Mouse (Mus musculus): ENCODE data around the gene Mxd1.

Mxd1 gene

GRCm38 (mm10) chr6:86668580-86669239 is at the start of gene Mxd1:
Gene Mxd1 (minus strand): TSS chr6:86669161.
- in situ Hi-C loops (cut with MboI, MseI), result no loop called here

DNA sequence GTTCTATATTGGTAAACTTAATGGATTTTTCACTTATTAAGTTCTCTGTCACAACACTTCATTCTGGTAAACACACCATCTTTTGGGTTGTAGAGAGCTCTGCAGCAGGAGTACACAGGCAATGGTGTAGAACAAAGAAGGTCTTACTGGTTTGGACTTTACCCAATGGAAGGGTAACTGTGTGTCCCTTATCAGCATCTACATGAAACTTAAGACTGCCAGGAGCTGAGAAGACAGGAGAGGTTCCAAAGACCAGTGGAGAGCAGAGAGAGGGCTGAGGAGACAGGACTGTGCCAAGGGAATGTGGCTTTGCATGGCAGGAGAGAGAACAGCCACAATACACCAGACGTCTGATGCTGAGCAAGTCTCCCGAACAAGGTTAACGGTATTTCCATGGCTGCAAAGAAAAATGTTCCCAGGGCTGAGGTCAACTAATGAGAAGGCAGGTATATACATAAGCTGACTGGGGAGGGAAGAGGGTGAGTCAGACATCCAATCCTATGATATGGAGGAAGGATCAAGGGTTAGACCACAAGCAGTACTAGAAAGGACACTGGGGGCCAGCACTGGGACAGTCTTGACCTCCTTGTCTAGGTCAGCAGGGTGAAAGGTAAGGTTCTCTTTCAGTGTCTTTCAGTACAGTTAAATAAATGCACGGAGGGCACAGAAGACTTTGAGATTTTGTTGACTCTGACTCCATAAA is 39.3 kb upstream of the Mxd1 start:
- in situ Hi-C loops (cut with MboI, MseI), result no loop called here

DNA sequence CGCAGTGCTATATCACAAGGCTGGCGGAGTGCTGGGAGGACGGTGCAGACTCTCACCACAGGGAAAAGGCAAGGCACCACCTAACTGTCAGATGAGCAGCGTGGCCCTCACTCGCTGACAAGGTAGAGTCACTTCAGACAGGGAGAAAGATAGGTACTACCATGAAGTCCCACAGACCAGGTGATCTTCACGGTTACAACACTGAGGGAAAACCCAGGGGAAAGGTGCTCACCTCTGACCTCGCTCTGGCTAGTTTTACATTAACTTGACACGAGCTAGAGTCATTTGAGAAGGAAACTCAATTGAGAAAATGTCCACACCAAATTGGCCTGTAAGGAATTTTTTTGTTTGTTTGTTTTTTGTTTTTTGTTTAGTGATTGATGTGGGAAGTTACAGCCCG is 33.6 kb upstream of the Mxd1 start:
- in situ Hi-C loops (cut with MboI, MseI), result no loop called here

GRCm38 (mm10) chr6:86697903-86698302 is 28.9 kb upstream of the Mxd1 start:
- in situ Hi-C loops (cut with MboI, MseI), result no loop called here

DNA sequence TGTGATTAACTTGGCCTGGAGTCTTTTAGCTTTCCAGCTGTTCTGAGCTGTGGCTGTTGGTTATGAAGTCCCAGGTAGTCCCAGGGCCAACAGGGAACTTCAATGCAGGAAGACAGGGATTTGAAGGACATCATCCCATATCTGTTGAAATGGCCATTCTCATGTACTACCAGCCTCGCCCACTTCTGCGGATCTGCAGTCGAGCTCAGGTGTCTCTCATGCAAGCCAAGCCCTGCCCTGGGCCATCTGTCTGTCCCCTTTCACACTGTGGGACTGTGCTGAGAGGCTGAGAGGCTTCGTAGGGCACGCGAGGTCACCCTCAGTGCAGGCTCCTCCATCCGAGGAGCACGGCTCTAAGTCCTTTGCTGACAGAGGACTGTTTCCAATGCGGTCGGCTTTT is 27.3 kb upstream of the Mxd1 start:
- in situ Hi-C loops (cut with MboI, MseI), result no loop called here

DNA sequence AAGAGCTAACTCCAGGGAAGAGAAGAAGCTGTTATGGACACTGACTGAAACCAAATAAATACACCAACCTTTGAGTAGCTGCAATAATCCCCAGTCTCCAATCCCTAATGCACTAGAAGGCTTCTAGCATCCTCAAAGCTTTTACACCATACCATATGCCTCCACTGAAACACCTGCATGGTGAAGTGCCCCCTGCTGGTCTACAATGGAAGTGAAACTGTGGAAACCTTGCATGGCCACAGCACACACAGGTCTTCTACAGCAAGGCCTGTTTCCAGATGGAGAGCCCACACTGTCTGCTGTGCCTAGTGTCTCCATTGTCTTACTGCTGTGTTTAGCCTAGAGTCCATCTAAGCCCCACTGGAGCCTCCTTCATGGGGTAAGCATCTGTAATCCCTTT is 25.5 kb upstream of the Mxd1 start:
- in situ Hi-C loops (cut with MboI, MseI), result no loop called here

DNA sequence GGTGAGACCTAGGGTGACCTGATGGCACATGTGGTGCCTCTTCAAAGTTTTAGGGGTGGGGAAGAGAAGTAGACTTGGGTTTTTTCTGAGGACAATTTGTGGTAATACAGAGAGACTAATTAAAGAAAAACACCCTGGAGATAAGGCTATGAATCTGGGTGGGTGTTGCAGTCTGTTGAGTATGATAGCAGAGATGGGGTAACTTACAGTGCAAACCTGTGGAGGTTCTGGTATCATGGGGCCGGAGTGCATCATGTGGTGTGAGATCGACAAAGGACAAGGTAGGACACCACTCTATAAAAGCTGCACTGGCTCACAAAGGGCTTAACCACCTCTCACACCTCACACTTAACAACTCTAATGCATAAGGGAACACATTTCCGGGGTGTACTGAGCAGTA is 20.7 kb upstream of the Mxd1 start:
- in situ Hi-C loops (cut with MboI, MseI), result no loop called here

DNA sequence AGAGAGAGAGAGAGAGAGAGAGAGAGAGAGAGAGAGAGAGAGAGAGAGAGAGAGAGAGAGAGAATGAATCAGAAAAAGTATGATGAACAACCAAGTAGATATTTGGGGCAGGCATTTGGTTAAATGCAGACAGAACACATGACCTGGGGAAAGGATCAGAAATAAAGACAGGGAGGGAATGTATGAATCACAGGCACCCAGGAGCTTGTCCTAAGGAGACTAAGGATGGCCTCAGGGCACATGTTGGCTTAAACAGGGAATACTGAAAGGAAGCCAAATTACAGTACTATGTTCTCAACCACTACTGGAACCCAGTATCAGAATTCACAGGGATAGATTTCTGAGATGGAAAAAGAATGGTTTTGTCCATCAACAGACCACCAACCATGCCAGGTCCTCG is 18.0 kb upstream of the Mxd1 start:
- in situ Hi-C loops (cut with MboI, MseI), result no loop called here

GRCm38 (mm10) chr6:86684655-86685011 is 15.7 kb upstream of the Mxd1 start:
- in situ Hi-C loops (cut with MboI, MseI), result no loop called here

GRCm38 (mm10) chr6:86683872-86684654 is 15.1 kb upstream of the Mxd1 start, which contains the start of gene Snrnp27:
Gene Snrnp27 (minus strand): TSS chr6:86684522.
- in situ Hi-C loops (cut with MboI, MseI), result no loop called here

GRCm38 (mm10) chr6:86681289-86681688 is 12.3 kb upstream of the Mxd1 start:
- in situ Hi-C loops (cut with MboI, MseI), result no loop called here

DNA sequence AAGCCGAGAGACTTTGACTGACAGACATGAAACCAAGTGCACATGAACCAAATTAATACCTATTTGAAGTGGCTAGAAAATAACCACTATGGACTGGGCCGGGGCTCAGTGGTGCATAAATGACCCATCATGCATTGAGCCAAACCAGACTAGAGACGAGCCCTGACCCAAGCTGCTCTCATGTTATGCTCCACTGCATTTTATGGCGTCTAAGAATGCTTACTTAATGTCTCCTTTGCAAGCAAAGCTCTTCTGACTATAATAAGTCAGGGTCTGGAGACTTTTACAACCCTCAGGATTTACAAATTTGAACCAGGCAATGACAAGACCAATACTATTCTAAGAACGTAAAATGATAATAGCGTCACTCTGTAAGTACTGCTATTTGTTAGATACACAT is 9.4 kb upstream of the Mxd1 start:
- in situ Hi-C loops (cut with MboI, MseI), result no loop called here

- in situ Hi-C loops (cut with MboI, MseI), result no loop called here
These were observed 1.9 kb upstream of the Mxd1 start for GRCm38 (mm10) chr6:86670873-86671272.

DNA sequence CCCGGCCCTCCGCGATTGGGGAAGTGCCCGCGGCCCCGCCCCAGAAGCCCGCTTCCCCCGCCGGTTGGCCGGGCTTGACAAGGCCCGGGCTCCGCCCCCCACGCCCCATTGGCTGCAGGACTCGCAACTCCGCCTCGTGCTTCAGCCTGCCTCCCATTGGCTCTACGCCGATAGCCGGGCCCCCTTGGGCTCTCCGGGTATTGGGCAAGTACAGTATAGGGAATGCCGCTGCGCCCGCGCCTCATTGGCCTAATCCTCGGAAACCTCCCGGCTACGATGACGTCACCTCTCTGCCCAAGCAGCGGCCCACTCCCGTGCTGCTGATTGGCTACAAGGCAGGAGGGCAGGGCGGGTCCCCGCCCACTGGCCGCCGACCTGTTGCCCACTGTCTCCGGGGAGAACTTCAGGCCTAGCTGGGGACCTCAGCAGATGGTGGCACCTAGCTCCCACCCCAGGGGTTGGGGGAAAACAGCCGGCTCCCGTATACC is 323 bp upstream of the Mxd1 start:
- in situ Hi-C loops (cut with MboI, MseI), result no loop called here

DNA sequence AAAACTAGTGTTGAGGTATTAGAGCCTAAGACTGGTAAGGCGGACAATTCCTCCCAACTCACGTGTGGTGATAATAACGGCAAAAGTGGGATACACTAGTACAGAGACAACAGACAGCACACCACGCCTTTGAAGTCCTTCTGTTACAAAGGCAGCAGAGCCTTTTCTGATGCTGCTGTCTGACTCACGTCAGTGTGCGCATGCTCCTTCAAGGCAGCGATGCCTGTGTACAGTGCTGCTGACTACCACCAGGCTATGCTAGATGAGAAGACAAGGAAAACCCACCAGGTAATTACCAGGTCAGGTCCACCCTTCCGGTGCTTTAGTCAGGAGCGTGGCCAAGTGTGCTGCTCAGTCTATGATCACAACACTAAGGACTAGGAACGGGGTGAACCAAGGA is 1.9 kb downstream of the Mxd1 start:
- in situ Hi-C loops (cut with MboI, MseI), result no loop called here

DNA sequence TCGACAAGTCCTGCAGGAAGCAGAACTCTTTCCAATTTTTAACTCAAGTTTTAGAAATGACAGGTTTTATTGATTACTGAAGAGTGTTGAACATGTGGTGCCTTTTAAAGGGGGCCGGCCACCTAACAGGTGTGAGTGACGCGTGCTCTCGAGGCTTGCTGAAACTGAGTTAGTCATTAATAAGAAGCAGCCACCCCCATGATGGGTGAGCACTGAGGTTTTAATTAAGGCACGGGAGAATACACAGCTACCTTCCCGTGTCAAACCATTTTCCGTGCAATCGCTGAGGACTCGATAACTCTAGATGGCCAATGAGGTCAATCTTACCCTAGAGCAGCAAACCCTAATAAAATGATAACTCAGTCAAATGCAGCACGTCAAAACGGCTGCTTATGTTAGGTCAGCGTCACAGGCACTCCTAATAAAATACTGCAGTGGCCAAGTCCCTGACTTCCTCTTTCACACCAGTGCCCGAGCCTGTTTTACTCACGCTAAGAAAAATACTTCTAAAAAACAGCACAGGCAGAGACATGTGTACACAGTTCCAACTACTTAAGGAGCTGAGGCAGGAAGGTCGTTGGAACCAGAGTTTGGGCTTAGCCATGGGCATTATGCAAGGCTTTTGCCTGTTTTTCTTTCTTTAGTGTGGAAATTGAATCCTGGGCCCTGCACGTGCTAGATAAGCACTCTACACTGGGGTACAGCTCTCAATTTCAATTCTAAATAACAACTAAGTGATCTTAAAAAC is 3.2 kb downstream of the Mxd1 start:
- in situ Hi-C loops (cut with MboI, MseI), result no loop called here

DNA sequence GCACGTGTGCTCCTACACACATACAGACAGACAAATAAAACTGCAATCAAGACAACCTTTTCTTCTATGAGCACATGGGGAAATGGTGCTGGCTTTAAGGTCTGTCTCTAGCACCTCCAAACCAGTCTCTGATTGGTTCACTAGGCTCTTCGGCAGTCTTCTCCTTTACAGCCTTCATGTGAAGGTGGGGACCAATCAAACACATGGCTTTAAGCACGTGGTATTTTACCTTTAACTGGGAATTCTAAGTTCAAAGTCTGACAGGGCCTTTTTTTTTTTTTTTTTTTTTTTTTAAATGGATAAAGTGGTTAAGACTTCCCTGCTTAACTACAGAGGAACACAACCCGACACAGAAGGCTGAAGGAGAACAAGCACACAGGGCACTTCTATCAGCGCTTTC is 3.9 kb downstream of the Mxd1 start:
- in situ Hi-C loops (cut with MboI, MseI), result no loop called here

GRCm38 (mm10) chr6:86660161-86660877 is 8.6 kb downstream of the Mxd1 start:
- in situ Hi-C loops (cut with MboI, MseI), result loop anchor here (5.0 kb wide), 1 partner anchor 108 kb away; no protein-coding TSS in a partner anchor

DNA sequence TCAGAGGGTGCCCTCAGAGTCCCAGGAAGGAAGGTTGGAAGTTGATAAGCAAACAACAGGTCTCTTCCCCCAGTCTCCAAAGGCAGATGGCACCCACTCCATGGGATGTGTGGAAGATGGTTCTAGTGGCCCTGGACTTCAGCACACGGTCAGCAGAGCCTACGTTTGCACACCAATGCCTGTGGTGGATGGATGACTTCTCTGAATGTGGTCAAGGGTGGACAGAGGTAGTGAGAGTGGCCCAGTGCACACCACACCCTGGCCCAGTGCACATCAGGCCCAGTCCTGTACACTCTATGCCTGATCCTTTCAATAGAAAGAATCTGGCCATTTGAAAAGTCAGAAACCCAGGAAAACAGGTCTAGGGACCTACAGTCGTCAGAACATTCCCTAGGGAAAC is 10.5 kb downstream of the Mxd1 start:
- in situ Hi-C loops (cut with MboI, MseI), result no loop called here

DNA sequence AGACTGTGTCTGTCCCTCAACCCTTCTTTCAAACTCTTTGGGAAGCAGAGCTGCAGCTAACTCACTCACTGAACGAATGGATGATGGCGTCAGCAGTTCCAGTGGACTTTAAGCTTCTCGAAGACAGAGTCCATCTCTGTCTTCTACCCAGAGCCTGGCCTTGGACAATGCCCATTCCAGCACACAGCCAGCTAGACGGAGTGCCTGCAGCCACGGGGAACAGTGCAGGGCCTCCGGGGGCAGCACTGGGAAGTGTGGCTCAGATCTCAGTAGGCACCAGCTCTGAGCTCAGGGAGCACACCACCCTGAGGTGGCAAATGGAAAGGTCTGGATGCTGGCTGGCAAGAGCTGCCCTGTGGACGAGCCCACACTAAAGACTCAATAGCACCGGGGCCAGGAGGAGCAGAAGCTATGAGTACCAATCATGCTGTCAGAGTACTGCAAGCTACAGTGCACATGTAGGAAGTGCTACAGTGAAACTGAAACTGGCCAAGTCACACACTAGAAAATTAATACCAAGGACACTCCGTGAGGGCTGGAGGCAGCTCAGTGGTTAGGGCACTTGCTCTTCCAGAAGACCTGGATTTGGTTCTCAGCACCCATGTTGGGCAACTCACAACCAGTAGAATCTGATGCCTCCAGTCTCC is 14.6 kb downstream of the Mxd1 start:
- in situ Hi-C loops (cut with MboI, MseI), result no loop called here

- in situ Hi-C loops (cut with MboI, MseI), result no loop called here
These were observed 15.9 kb downstream of the Mxd1 start for GRCm38 (mm10) chr6:86653026-86653425.
